Mouse (Mus musculus) thymus, postnatal 10 days (tissue): ENCODE measurements around the gene Gucy2c.

Experiments used
- DNase-seq, 2 experiments: peaks; one replicate each; pipeline ENCODE4 v3.0.0; 2021; ENCODE audit warnings: low spot score in 2 of 2

The Gucy2c gene

GRCm38 (mm10) chr6:136781377-136781986 is at the start of gene Gucy2c:
Gene Gucy2c (minus strand): TSS chr6:136781765.
- no peak for DNase-seq

DNA sequence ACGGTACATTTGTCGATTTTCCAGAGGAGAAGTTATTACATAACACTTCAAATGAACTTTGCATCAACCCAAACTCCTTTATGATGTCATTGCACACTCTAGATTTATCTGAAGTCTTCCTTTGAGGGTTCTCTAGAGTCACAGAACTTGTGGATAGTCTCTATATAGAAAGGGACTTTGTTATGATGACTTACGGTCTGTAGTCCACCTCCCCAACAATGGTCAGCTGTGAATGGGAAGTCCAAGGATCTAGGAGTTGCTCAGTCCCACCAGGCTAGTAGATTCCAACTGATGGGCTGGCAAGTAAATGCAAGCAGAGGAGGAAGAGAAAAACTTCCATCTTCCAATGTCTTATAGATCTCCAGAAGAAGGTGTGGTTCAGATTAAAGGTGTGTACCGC is 47.1 kb upstream of the Gucy2c start:
- no peak for DNase-seq

DNA sequence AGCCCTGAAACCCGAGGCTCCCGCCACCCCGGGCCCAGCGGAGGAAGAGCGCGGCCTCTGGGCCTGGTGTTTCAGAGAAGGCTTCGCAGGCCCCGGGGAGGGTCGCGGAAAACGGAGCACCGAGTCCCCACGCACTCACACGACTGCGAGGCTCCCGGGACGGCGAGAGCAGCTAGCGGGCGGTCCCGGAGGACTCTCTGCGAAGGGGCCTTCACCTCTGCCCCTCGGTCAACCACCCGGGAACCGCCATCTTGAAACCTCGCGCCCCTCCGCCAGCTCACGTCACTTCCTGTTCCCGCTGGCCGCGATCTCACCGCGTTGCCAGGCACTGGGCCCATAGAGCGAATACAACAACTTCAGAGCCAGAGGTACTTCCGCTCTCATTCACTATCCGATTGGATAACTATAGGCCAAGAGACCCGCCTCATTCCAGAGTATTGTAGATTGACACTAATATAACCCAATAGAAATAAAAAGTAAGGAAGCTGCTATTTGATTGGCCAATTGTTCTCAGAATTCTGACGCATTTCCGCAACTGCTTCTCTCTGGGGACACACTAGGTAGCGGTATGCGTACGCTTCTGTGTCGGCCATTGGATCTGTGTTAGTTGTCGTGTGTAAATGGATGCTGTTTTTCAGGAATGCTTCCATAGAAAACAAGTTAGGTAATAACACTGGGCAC is 46.5 kb upstream of the Gucy2c start, which contains the start of gene Wbp11:
TSS of gene Wbp11 (minus strand) at position 353 of the 681 bp plus-strand sequence.
- peak; percentile 90 to 94 for DNase-seq

- no peak for DNase-seq
Observed at GRCm38 (mm10) chr6:136827516-136827880, 45.9 kb upstream of the Gucy2c start, which contains the start of gene BC049715. Gene BC049715 (plus strand): TSS chr6:136827626.

DNA sequence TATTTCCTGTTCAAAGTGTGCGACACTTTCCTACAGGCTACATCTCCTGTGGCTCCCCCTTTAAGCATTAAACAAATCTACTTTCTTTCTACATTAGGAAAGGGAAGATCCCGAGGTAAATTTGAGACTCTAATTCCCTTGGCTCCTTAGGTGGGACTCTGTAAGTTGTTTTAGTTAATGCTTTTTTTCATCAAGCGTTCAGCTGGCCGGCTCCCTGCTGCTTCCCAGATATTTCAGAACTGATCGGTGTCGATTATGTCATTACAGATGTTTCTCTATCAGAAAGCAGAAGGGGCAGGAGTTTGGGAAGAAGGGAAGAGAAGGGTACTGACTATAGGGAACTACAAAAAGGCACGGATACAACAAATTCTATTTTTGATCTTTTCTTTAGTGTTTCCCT is 45.6 kb upstream of the Gucy2c start:
- DNase-seq: no peak

- DNase-seq: no peak
Observed at GRCm38 (mm10) chr6:136824987-136825386, 43.4 kb upstream of the Gucy2c start.

- DNase-seq: no peak
Observed at GRCm38 (mm10) chr6:136821086-136821485, 39.5 kb upstream of the Gucy2c start.

- no peak for DNase-seq
Observed at GRCm38 (mm10) chr6:136820381-136820780, 38.8 kb upstream of the Gucy2c start.

GRCm38 (mm10) chr6:136817549-136817948 is 36.0 kb upstream of the Gucy2c start:
- DNase-seq: no peak

DNA sequence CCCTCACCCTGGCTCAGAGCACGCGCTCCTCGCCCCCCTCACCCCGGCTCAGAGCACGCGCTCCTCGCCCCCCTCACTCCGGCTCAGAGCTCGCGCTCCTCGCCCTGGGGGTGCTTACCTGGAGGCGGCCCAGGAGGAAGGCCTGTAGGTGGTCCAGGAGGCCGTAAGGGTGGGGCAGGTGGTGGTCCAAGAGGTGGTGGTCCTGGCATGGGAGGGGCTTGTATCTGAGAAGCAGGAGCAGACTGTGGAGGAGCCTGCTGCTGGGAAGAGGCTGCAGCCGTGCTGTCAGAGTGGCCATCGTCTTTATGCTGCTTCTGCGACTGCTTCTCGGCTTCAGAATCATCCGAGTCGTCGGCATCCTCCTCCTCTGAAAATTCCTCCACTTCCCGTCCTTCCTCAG is 35.3 kb upstream of the Gucy2c start:
- DNase-seq: no peak

GRCm38 (mm10) chr6:136815381-136815780 is 33.8 kb upstream of the Gucy2c start:
- DNase-seq: no peak

- DNase-seq: no peak
Observed at GRCm38 (mm10) chr6:136813117-136813516, 31.6 kb upstream of the Gucy2c start.

DNA sequence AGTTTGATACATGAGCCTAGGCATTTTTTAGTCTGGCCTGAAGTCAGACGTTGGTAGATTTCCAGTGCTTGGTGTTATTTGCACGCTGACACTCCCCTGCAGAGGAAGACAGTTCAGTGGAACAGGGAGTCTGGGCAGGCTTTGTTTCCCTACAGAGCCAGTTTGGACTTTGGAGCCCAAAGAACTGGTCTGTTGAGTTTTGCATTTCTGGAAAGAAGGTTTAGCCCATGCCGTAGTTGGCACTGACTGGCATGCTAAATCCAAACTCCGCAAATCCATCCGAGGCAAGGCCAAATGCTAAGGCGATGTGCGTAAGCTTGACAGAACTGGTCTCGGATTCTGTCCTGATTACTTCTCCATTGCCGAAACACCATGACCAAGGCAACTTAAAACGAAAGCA is 29.6 kb upstream of the Gucy2c start:
- DNase-seq: no peak

GRCm38 (mm10) chr6:136809673-136810072 is 28.1 kb upstream of the Gucy2c start:
- no peak for DNase-seq

DNA sequence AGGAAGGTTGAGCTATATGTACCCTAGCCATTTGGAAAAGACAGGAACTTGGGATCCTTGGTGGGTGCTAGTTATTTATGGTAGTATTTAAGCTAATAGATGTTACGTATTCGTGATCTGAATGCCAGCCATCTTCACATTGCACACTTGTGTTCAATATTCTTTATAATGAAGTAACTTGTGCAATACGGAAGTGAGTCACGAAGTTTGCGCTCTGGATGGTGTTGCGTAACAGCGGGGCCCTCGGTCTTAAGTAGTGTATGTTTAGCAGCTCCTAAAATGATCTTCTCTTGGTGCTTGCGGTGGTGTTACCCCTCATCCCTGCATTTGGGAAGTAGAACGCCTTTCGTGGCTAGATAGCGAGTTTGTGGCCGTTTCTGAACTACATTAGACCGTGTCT is 27.5 kb upstream of the Gucy2c start:
- DNase-seq: peak in 1 of 2 experiments; percentile 33

GRCm38 (mm10) chr6:136808631-136809046 is 27.1 kb upstream of the Gucy2c start:
- DNase-seq: peak in 1 of 2 experiments; percentile 31

- DNase-seq: peak; percentile 97 to 100
Observed at GRCm38 (mm10) chr6:136808014-136808417, 26.5 kb upstream of the Gucy2c start, which contains the start of gene H2afj. Gene H2afj (plus strand): TSS chr6:136808244.

DNA sequence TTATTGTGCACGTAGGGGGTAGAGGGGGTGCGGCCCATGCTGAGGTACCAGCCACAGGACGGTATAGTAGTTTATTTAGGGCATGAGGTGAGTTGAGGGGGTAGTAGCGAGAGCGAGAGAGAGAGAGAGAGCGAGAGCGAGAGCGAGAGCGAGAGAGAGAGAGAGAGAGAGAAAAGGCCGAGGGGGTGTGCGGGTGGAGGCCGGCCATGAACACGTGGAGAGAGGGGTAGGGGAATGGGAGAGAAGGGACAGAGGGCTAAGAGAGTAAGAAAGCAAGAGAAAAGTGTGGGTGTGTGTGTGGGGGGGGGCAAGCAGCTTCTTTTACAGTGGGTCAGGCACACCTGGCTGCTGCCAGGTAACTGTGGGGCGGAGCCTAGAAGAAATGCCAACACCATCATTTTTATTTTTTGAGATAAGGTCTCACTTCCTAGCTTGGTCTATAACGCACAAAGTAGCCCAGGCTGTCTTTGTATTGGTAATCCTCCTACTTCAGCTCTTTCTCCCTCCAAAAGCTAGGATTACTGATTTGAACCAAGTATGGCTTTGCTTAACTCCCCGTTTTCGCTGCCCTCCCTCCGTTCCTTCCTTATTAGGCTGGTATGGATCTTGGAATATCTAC is 25.9 kb upstream of the Gucy2c start:
- no peak for DNase-seq

DNA sequence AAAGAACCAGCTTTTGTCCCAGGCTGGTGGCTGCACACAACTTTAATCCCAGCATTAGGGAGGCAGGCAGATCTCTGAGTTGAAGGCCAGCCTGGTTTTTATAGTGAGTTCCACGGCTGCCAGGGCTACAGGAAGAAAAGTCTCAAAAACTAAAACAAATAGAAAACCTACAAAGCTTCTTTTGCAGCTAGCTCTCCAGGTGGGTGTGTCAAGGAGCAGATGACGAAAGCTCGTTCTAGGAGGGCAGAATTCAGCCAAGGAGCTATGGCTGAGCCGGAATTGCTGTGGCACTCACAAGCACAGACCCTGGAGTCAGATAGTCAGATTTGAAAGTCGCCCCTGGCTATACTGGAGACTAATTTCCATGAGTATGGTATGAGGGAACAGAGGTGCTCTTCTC is 25.3 kb upstream of the Gucy2c start:
- no peak for DNase-seq

GRCm38 (mm10) chr6:136805409-136805775 is 23.8 kb upstream of the Gucy2c start:
- DNase-seq: no peak

GRCm38 (mm10) chr6:136804705-136805408 is 23.3 kb upstream of the Gucy2c start:
- no peak for DNase-seq
